Mouse (Mus musculus) spleen, postnatal 4 days (tissue): Measurements from ENCODE around the gene Tab1.

Experiments
- DNase-seq, 2 experiments: peaks; one replicate each; pipeline ENCODE4 v3.0.0; 2022; ENCODE audit warnings: low spot score in 2 of 2

The Tab1 gene

GRCm38 (mm10) chr15:80136645-80137044 is 3.7 kb downstream of the Tab1 start:
- DNase-seq = no peak

- DNase-seq = no peak
These were observed 5.2 kb downstream of the Tab1 start for GRCm38 (mm10) chr15:80137945-80138791.

GRCm38 (mm10) chr15:80140302-80140701 is 7.4 kb downstream of the Tab1 start:
- DNase-seq = no peak

GRCm38 (mm10) chr15:80140878-80141277 is 8.0 kb downstream of the Tab1 start:
- DNase-seq = no peak

- DNase-seq = no peak
These were observed 9.2 kb downstream of the Tab1 start for GRCm38 (mm10) chr15:80142130-80142529.

- no peak for DNase-seq
These were observed 10.8 kb downstream of the Tab1 start for GRCm38 (mm10) chr15:80143760-80144159.

- no peak for DNase-seq
These were observed 12.5 kb downstream of the Tab1 start for GRCm38 (mm10) chr15:80145397-80145796.

- DNase-seq = no peak
These were observed 13.2 kb downstream of the Tab1 start for GRCm38 (mm10) chr15:80146153-80146552.

- no peak for DNase-seq
These were observed 14.2 kb downstream of the Tab1 start for GRCm38 (mm10) chr15:80147090-80147489.

GRCm38 (mm10) chr15:80147511-80147910 is 14.6 kb downstream of the Tab1 start:
- no peak for DNase-seq

- no peak for DNase-seq
These were observed 15.6 kb downstream of the Tab1 start for GRCm38 (mm10) chr15:80148565-80148964.

- DNase-seq = no peak
These were observed 16.6 kb downstream of the Tab1 start for GRCm38 (mm10) chr15:80149517-80149916.

- no peak for DNase-seq
These were observed 19.7 kb downstream of the Tab1 start for GRCm38 (mm10) chr15:80152663-80153062.

- no peak for DNase-seq
These were observed 20.8 kb downstream of the Tab1 start for GRCm38 (mm10) chr15:80153757-80154156.

- DNase-seq = no peak
These were observed 22.8 kb downstream of the Tab1 start for GRCm38 (mm10) chr15:80155707-80156106.

- DNase-seq = no peak
These were observed 24.4 kb downstream of the Tab1 start for GRCm38 (mm10) chr15:80157197-80157943.

- DNase-seq = no peak
These were observed 25.2 kb downstream of the Tab1 start for GRCm38 (mm10) chr15:80158001-80158706.

- DNase-seq = no peak
These were observed 25.8 kb downstream of the Tab1 start for GRCm38 (mm10) chr15:80158707-80159090.

- no peak for DNase-seq
These were observed 26.5 kb downstream of the Tab1 start for GRCm38 (mm10) chr15:80159286-80159901.

- DNase-seq = no peak
These were observed 27.3 kb downstream of the Tab1 start for GRCm38 (mm10) chr15:80160223-80160622.

GRCm38 (mm10) chr15:80160726-80161125 is 27.8 kb downstream of the Tab1 start:
- no peak for DNase-seq

- no peak for DNase-seq
These were observed 28.3 kb downstream of the Tab1 start for GRCm38 (mm10) chr15:80161199-80161598.
